Mouse (Mus musculus) kidney, embryonic 15.5 days (tissue): ENCODE data around the gene Mtr. TPM values are rescaled to one million over a fixed set of nuclear protein-coding genes. Genes with fewer than 3 reads are reported as not detected.

Experiments
- ATAC-seq: fragments of 200-750 bp; cut with Nextera tagmentation; replicated peaks from 2 replicates; pipeline ENCODE4 v1.8.0; 2017; ENCODE audit warnings: moderate TSS enrichment; ENCODE audit not compliant: low FRiP score
- H3K27ac ChIP-seq: fragments of 300-500 bp; sonication (generic); 2 replicates; pipeline ENCODE4 v1.5.1; 2015; ENCODE audit warnings: mild to moderate bottlenecking, inconsistent platforms
- H3K27me3 ChIP-seq: fragments of 300-500 bp; sonication (generic); 2 replicates; pipeline ENCODE4 v1.6.1; 2015; ENCODE audit warnings: inconsistent platforms
- H3K36me3 ChIP-seq: fragments of 300-500 bp; sonication (generic); 2 replicates; pipeline ENCODE4 v1.6.1; 2015; ENCODE audit warnings: inconsistent platforms
- H3K4me1 ChIP-seq: fragments of 300-500 bp; sonication (generic); 2 replicates; pipeline ENCODE4 v1.6.1; 2015; ENCODE audit warnings: inconsistent platforms
- H3K4me2 ChIP-seq: fragments of 300-500 bp; sonication (generic); 2 replicates; pipeline ENCODE4 v1.6.1; 2015; ENCODE audit warnings: moderate library complexity, mild to moderate bottlenecking, inconsistent platforms
- H3K4me3 ChIP-seq: fragments of 300-500 bp; sonication (generic); replicated peaks from 2 replicates; pipeline ENCODE4 v1.5.1; 2015; ENCODE audit warnings: mild to moderate bottlenecking, inconsistent platforms
- H3K9ac ChIP-seq: fragments of 300-500 bp; sonication (generic); 2 replicates; pipeline ENCODE4 v1.6.1; 2015; ENCODE audit warnings: mild to moderate bottlenecking, inconsistent platforms
- H3K9me3 ChIP-seq: fragments of 300-500 bp; sonication (generic); replicated peaks from 2 replicates; pipeline ENCODE4 v1.6.1; 2016; ENCODE audit warnings: inconsistent platforms
- WGBS: fragments of 180-500 bp; shearing (Covaris S2); methylation state at CpG from one replicate; pipeline ENCODE4 v1.1.7; 2015; ENCODE audit warnings: mixed read lengths; 5-methylcytosine and 5-hydroxymethylcytosine counted together
- polyA plus RNA-seq: library from polyadenylated mRNA; unstranded; fragments of >200 nt; fragmentation: Nextera tagmentation; extraction: Ambion mirVana; gene quantifications from 2 replicates; pipeline ENCODE4 v1.2.1, GENCODE M21; 2015

Mtr gene
- polyA plus RNA-seq, 1 experiment from 2014 or later = 13.7 TPM

- Histone ChIP-seq H3K9me3 (no peaks in the 10 kb centered on the region), H3K27me3 (no peaks in the 10 kb centered on the region), H3K27ac (no peak overlapping the region), H3K36me3 (no peaks in the 10 kb centered on the region), H3K9ac (no peak overlapping the region), H3K4me2 (no peak overlapping the region), H3K4me1 (0 out of 2 replicates have a peak, but pooled peaks cover 4% of the 10 kb centered on the region), H3K4me3 (no peak overlapping the region)
- ATAC-seq = no peak
- 58% methylated on average over 3 of the region's 3 CpGs for WGBS
Measured at GRCm38 (mm10) chr13:12272953-12273352, 15.0 kb upstream of the Mtr start.

GRCm38 (mm10) chr13:12267971-12268370 is 10.1 kb upstream of the Mtr start:
- Histone ChIP-seq H3K9ac (no peak overlapping the region), H3K9me3 (no peaks in the 10 kb centered on the region), H3K36me3 (no peaks in the 10 kb centered on the region), H3K4me1 (no peaks in the 10 kb centered on the region), H3K27ac (no peak overlapping the region), H3K27me3 (no peaks in the 10 kb centered on the region), H3K4me3 (no peak overlapping the region), H3K4me2 (no peak overlapping the region)
- ATAC-seq = no peak
- 87% methylated on average over 3 of the region's 3 CpGs for WGBS

- H3K4me2 ChIP-seq = no peak overlapping the region
- no peak overlapping the region for H3K9ac ChIP-seq
- no peaks in the 10 kb centered on the region for H3K4me1 ChIP-seq
- 28% methylated on average over 3 of the region's 3 CpGs for WGBS
- no peak overlapping the region for H3K4me3 ChIP-seq
- ATAC-seq = 0 out of 2 replicates have a peak, but pooled peaks have one; percentile 43
- H3K36me3 ChIP-seq = no peaks in the 10 kb centered on the region
- no peaks in the 10 kb centered on the region for H3K9me3 ChIP-seq
- H3K27ac ChIP-seq = no peak overlapping the region
- H3K27me3 ChIP-seq = no peaks in the 10 kb centered on the region
Measured at GRCm38 (mm10) chr13:12267097-12267496, 9.2 kb upstream of the Mtr start.

GRCm38 (mm10) chr13:12263996-12264395 is 6.1 kb upstream of the Mtr start:
- no peak overlapping the region for H3K9ac ChIP-seq
- no peaks in the 10 kb centered on the region for H3K4me1 ChIP-seq
- WGBS = 77% methylated on average over 6 of the region's 6 CpGs
- no peak overlapping the region for H3K4me2 ChIP-seq
- H3K27ac ChIP-seq = no peak overlapping the region
- no peak for ATAC-seq
- H3K27me3 ChIP-seq = no peaks in the 10 kb centered on the region
- no peaks in the 10 kb centered on the region for H3K9me3 ChIP-seq
- no peak overlapping the region for H3K4me3 ChIP-seq
- H3K36me3 ChIP-seq = no peaks in the 10 kb centered on the region

- H3K4me3 ChIP-seq = no peak overlapping the region
- ATAC-seq = no peak
- no peaks in the 10 kb centered on the region for H3K27me3 ChIP-seq
- H3K27ac ChIP-seq = no peak overlapping the region
- peaks cover 5% of the 10 kb centered on the region for H3K4me1 ChIP-seq
- no peaks in the 10 kb centered on the region for H3K36me3 ChIP-seq
- H3K4me2 ChIP-seq = no peak overlapping the region
- no peaks in the 10 kb centered on the region for H3K9me3 ChIP-seq
- no peak overlapping the region for H3K9ac ChIP-seq
Measured at GRCm38 (mm10) chr13:12261505-12261904, 3.6 kb upstream of the Mtr start.

- WGBS = 13% methylated on average over 10 of the region's 10 CpGs
- peak overlapping the region; percentile 78 for H3K9ac ChIP-seq
- H3K27me3 ChIP-seq = no peaks in the 10 kb centered on the region
- peaks cover 20% of the 10 kb centered on the region for H3K36me3 ChIP-seq
- peaks cover 15% of the 10 kb centered on the region for H3K4me1 ChIP-seq
- no peak for ATAC-seq
- H3K4me3 ChIP-seq = peak overlapping the region; percentile 70
- H3K9me3 ChIP-seq = no peaks in the 10 kb centered on the region
- H3K27ac ChIP-seq = peak overlapping the region; percentile 92
- peak overlapping the region; percentile 67 for H3K4me2 ChIP-seq
Measured at GRCm38 (mm10) chr13:12256871-12257390, 982 bp downstream of the Mtr start.

GRCm38 (mm10) chr13:12255911-12256705 is 1.8 kb downstream of the Mtr start:
- no peak for ATAC-seq
- Histone ChIP-seq H3K4me1 (peaks cover 15% of the 10 kb centered on the region), H3K4me2 (peak overlapping the region; percentile 67), H3K9me3 (no peaks in the 10 kb centered on the region), H3K36me3 (peaks cover 25% of the 10 kb centered on the region), H3K4me3 (peak overlapping the region; percentile 70), H3K27me3 (no peaks in the 10 kb centered on the region), H3K27ac (no peak overlapping the region), H3K9ac (0 out of 2 replicates have a peak overlapping the region, but pooled peaks have one; percentile 7)
- WGBS = 61% methylated on average over 3 of the region's 3 CpGs

GRCm38 (mm10) chr13:12250496-12250895 is 7.4 kb downstream of the Mtr start:
- Histone ChIP-seq H3K9ac (no peak overlapping the region), H3K27me3 (no peaks in the 10 kb centered on the region), H3K36me3 (peaks cover 63% of the 10 kb centered on the region), H3K9me3 (no peaks in the 10 kb centered on the region), H3K27ac (no peak overlapping the region), H3K4me3 (no peak overlapping the region), H3K4me1 (peaks cover 3% of the 10 kb centered on the region; the same call in 1 of the 2 replicates), H3K4me2 (no peak overlapping the region)
- 92% methylated on average over 3 of the region's 3 CpGs for WGBS
- ATAC-seq = no peak

- no peak for ATAC-seq
- no peak overlapping the region for H3K4me2 ChIP-seq
- 84% methylated on average over 8 of the region's 8 CpGs for WGBS
- no peak overlapping the region for H3K9ac ChIP-seq
- no peaks in the 10 kb centered on the region for H3K4me1 ChIP-seq
- H3K27ac ChIP-seq = no peak overlapping the region
- H3K36me3 ChIP-seq = peaks cover 69% of the 10 kb centered on the region
- H3K9me3 ChIP-seq = no peaks in the 10 kb centered on the region
- H3K27me3 ChIP-seq = no peaks in the 10 kb centered on the region
- no peak overlapping the region for H3K4me3 ChIP-seq
Measured at GRCm38 (mm10) chr13:12249195-12249898, 8.6 kb downstream of the Mtr start.

GRCm38 (mm10) chr13:12245938-12246337 is 12.0 kb downstream of the Mtr start:
- Histone ChIP-seq H3K27ac (no peak overlapping the region), H3K4me3 (no peak overlapping the region), H3K4me2 (no peak overlapping the region), H3K4me1 (no peaks in the 10 kb centered on the region), H3K9me3 (no peaks in the 10 kb centered on the region), H3K27me3 (no peaks in the 10 kb centered on the region), H3K36me3 (peaks cover 84% of the 10 kb centered on the region), H3K9ac (no peak overlapping the region)
- WGBS = 89% methylated on average over 2 of the region's 2 CpGs
- ATAC-seq = no peak

GRCm38 (mm10) chr13:12243991-12244390 is 13.9 kb downstream of the Mtr start:
- Histone ChIP-seq H3K9me3 (no peaks in the 10 kb centered on the region), H3K36me3 (peaks cover 75% of the 10 kb centered on the region), H3K4me2 (no peak overlapping the region), H3K4me3 (no peak overlapping the region), H3K27me3 (no peaks in the 10 kb centered on the region), H3K9ac (no peak overlapping the region), H3K4me1 (no peaks in the 10 kb centered on the region), H3K27ac (no peak overlapping the region)
- 87% methylated on average over 4 of the region's 4 CpGs for WGBS
- no peak for ATAC-seq

GRCm38 (mm10) chr13:12232141-12232540 is 25.8 kb downstream of the Mtr start:
- H3K4me2 ChIP-seq = no peak overlapping the region
- H3K4me3 ChIP-seq = no peak overlapping the region
- H3K27ac ChIP-seq = no peak overlapping the region
- no peak overlapping the region for H3K9ac ChIP-seq
- no peaks in the 10 kb centered on the region for H3K27me3 ChIP-seq
- peaks cover 85% of the 10 kb centered on the region for H3K36me3 ChIP-seq
- H3K9me3 ChIP-seq = no peaks in the 10 kb centered on the region
- ATAC-seq = no peak
- 91% methylated on average over 4 of the region's 4 CpGs for WGBS
- no peaks in the 10 kb centered on the region for H3K4me1 ChIP-seq
